Mouse (Mus musculus): Measurements from ENCODE around the gene Eea1.
A peak's percentile ranks its signal among the peaks of the same experiment; 100 is the strongest.
"Not testable (repeated sequence)": the region's sequence is repeated elsewhere in the genome, so short reads cannot be mapped to it uniquely, and the experiment has no call there.

Gene Eea1

GRCm38 (mm10) chr10:95940046-95940900, at the start of gene Eea1:
Gene Eea1, plus strand, starts transcription at chr10:95940650.
- peak; percentile 94 to 97 for DNase-seq

DNA sequence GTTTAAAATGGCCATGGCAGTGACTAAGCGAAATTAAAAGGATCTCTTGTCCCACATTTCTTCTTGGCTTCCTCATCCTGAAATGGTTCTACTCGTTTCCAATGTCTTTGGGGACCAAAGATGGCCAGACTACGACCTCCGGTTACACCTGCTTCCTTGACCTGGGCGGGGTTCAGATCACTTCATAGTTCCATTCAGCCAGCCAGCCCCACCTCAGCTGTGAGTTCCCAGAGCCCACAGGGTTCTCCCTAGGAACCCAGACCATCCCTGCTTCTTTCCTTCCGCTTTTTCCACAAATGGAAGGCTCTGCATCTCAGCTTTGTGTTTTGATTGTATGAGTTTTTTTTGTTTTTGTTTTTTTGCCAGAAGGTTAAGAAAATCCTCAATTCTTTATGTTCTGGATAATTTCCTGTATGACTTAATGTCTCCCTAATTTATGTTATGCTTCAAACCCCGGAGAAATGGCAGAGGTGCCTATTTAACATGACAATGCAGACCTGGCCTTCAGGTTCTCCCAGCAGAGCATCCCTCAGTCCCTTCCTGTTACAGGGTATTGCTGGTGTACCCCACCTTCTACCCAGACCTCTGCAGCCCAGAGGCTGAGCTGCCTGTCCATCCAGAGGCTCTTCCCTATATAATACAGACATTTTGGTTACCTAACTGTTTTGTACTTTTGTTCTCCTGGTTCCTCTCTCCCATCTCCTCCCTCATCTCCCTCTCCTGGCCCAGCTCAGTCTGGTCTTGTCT, 49.1 kb upstream of the Eea1 start:
- DNase-seq = no peak

DNA sequence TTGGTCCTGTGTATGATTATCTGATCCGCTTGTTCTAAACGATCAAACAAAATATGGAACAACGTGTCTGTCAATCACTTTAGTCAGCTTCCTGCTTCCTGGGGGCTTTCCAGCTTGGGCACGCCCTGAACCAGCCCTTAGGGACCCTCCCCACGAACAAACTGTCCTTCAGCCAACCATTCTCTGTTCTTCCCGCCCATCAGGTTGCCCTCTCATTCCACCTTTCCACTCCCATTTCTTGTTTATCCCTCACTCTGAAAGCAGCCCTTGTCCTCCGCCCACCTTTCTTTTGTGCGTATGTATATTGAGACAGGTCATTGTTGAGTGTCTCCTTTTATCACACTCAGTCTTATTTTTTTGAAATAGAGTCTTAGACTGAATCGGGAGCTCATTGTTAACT, 48.3 kb upstream of the Eea1 start:
- DNase-seq = no peak

DNA sequence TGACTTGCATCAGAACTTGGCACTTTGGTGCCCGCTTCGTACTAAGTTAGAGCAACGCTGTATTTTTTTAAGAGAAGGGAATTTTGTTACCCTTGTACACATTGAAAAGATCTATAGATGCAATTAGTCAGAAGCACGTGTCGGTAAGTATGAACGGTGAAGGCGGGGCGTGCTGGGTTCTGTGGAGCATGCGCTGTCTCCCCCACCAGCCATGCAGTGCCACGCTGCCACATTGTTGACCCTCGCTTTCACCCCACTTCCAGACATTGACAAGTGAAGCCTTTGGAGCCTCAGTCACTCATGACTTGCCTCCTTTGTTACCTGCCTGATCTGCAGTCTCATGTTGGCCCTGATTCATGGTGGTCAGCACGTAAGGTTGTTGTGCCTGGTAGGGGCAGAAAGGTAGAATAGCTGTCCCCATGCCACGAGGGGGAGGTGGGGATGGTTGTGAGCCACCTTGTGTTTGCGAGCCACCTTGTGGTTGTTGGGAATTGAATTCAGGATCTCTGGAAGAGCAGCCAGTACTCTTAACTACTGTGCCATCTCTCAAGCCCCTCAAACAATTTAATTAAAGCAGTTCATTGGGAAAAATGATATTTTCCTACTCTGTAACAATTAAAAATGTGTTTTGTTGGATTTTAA, 47.0 kb upstream of the Eea1 start:
- DNase-seq = no peak

- no peak for DNase-seq
Measured at GRCm38 (mm10) chr10:95894036-95894855, 46.2 kb upstream of the Eea1 start.

DNA sequence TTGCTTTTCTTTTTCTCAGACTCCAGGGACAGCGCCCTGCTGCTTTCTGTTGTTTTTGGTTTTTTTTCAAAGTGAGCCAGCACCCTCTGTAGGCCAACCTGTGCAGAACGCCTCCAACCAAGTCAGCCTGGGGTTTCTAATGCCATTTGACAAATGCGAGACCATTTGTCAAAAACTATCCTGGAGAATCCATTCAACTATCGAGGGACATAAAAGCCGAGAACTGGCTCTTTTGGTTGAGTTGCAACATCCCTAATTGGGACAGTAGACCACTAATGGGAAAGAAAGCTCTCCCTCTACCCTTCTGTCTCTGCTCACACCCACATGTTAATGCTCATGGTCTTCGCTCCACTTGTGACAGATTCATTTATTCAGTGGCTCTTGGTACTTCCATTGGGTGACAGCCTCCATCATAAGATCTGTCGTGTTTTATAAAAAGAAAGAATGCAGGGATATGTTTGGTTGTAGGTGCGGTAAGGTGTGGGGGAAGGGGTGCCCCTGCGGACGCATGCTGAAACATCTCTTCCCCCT, 45.5 kb upstream of the Eea1 start:
- DNase-seq = peak; percentile 61 to 67

GRCm38 (mm10) chr10:95898471-95899154, 41.8 kb upstream of the Eea1 start:
- peak; percentile 40 to 47 for DNase-seq

GRCm38 (mm10) chr10:95904668-95905067, 35.8 kb upstream of the Eea1 start:
- no peak for DNase-seq

DNA sequence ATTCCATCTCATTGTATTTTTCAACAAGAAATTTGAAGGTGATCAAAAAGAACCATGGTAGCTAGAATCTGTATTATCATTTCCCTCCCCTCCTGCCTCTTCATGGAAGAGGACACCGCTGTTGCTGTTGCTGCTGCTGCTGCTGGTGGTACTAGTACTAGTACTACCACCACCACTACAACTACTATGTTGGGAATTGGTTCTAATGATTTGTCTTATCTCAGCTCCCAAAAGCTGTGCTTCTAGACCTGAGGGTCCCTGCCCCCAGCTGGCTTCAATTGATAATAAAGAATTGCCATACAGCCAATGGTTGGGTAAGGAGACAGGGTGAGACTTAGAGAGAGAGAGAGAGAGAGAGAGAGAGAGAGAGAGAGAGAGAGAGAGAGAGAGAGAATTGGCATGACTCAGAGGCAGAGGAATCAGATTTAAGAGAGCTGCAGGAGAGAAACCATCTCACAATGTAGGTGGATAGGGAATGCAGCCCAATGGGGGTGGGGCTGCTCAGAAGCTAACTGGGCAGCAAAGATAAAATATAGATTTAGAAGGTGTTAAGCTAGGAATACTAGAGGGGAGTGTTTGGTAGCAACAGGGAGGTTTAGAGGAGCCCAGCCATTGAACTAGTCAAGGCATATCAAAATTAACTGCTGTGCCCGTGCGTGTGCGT, 31.1 kb upstream of the Eea1 start:
- no peak for DNase-seq

DNA sequence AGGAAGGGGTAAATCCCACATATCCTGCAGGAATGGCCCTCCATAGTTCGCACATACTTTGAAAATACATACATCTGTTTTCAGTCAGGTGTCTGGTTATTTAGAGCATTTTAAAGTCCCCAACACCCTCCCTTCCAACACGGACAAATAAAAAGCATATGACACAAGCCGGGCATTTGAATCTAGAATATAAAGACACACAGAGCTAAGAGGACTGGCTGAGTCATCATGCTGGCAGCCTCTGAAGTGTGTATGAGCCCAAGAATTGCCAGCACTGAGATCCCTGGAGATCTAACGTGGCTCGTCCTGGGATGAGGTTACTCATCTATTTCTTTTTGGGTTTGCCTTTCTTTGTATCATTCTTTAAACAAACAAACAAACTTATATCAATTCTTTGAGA, 29.4 kb upstream of the Eea1 start:
- no peak for DNase-seq

GRCm38 (mm10) chr10:95914434-95915174, 25.8 kb upstream of the Eea1 start:
- no peak for DNase-seq

DNA sequence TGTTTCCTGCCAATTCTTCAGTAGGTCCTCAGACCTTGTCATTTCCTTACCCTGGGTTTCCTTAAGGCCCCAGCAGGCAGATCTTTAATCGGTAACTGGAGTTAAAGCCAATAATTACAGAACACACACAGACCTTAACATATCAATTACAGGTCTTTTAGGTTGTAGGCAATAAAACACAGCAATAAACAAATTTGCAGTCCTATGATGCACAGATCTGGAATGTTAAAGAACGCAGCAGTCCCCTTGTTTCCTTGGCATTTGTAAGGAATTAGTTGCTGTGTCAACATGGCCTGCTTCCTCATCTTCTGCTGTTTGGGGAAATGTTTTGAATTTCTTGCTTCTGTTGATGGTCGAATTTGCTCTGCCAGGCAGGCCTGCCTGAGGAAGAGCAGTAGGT, 21.7 kb upstream of the Eea1 start:
- no peak for DNase-seq

- DNase-seq = no peak
Measured at GRCm38 (mm10) chr10:95923263-95924217, 16.9 kb upstream of the Eea1 start.

- not testable (repeated sequence) for DNase-seq
Measured at GRCm38 (mm10) chr10:95933631-95934030, 6.8 kb upstream of the Eea1 start.

GRCm38 (mm10) chr10:95940901-95941767, 684 bp downstream of the Eea1 start:
- DNase-seq = peak in 1 of 2 experiments; percentile 86

- no peak for DNase-seq
Measured at GRCm38 (mm10) chr10:95941768-95942425, 1.4 kb downstream of the Eea1 start.

DNA sequence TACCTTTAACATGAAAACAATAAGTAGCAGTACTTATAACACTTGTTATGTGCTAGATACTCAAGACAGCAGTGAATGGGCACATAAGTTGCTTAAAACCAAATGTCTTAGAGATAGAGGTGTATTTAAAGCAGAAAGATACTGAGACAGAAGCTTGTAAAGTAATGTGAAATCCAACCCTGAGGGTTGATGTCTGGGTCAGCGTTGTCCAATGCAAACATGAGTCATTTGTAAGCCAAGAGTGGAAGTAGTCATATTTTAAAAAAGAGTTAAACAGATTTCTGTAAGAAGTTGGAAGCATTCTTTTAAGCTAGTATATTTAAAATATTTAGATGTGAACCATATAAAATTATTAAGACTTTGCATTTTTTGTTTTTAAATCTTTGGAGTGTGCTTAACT, 4.6 kb downstream of the Eea1 start:
- no peak for DNase-seq

DNA sequence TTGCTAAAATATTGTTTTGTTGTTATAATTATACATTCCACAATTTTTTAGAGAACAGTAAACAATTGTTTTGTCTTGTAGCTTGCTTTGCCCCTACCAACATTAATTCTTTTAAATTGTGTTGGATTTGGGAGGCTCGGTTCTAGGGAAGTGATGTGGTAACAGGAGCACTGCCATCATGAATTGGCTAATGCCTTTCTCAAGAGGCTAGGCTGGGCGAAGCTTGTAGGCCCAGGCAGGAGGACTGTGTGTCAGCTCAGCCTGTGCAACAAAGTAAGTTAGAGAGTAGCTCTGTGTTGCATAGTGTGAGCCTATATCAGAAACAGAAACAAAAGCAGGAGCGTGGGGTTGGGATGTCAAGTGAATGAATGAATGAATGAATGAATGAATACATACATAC, 9.0 kb downstream of the Eea1 start:
- no peak for DNase-seq

All from kidney, postnatal 25 days (tissue).